Mouse (Mus musculus): ENCODE results near the gene Asxl2.

- TF ChIP-seq POLR2A (IDR thresholded peaks at IDR 0.05; ENCODE audit: extremely low read depth, insufficient read depth, low read length), result no peak
- no peak for TF ChIP-seq CTCF (IDR thresholded peaks at IDR 0.05; ENCODE audit: extremely low read depth, insufficient read depth, low read length)
Measured at GRCm38 (mm10) chr12:3391276-3391675, 35.4 kb upstream of the Asxl2 start.

All from cortical plate, adult 2 months (tissue).